Mouse (Mus musculus): ENCODE results near the gene Ak9.

- TF ChIP-seq CTCF (IDR thresholded peaks at IDR 0.05 in 2 of 3, conservative IDR thresholded peaks at IDR 0.05 in 1 of 3; ENCODE audit: control insufficient read depth in 1 of 3, insufficient read depth in 1 of 3, low read depth in 2 of 3, low read length in 3 of 3, poor library complexity in 1 of 3, severe bottlenecking in 1 of 3) = no peak
- no peak for TF ChIP-seq RAD21 (IDR thresholded peaks at IDR 0.05; ENCODE audit: low read depth, low read length)
- no peak for TF ChIP-seq TAL1 (IDR thresholded peaks at IDR 0.05; ENCODE audit: low read length)
- TF ChIP-seq CHD2 (IDR thresholded peaks at IDR 0.05; ENCODE audit: low read length) = no peak
- TF ChIP-seq UBTF (IDR thresholded peaks at IDR 0.05; ENCODE audit: borderline replicate concordance, insufficient read depth, low read depth, low read length) = no peak
Measured at GRCm38 (mm10) chr10:41464401-41464955, 160.7 kb downstream of the Ak9 start.

Measured in MEL (cell line).